Mouse (Mus musculus) kidney, adult 11 months (tissue): ENCODE data around the gene Aspa.
"Not testable (repeated sequence)": the region's sequence is repeated elsewhere in the genome, so short reads cannot be mapped to it uniquely, and the experiment has no call there.

Source experiments
- DNase-seq: peaks from one replicate; pipeline ENCODE4 v3.0.0; 2022

Aspa gene

DNA sequence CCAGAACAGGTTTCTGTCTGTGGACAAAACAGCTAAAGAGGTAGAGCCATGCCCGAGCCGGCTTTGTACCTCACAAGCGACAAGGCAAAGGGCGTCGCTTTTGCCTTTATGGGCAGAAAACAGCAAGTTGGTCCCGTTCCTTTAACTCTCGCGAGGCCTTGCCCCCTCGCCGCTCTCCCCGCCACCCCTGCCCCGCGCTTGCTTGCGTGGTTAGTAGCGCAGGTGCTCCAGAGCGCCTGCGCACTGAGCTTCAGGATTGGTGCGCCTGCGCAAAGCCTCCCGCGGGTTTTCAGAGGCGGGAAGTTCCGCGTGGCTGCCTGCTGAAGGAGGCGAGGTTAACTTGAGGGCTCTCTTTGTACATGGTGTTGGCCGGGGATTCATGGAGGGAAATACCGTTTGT, at the start of gene Aspa, which contains the start of the genes Gm49340 and Spata22:
TSS of gene Aspa (minus strand) at position 155 of the 400 bp plus-strand sequence.
TSS of gene Gm49340 (plus strand) at position 300 of the 400 bp plus-strand sequence.
TSS of gene Spata22 (plus strand) at position 300 of the 400 bp plus-strand sequence.
- no peak for DNase-seq

GRCm38 (mm10) chr11:73370946-73371345, 41.5 kb upstream of the Aspa start, which contains the start of gene Olfr376:
Gene Olfr376, plus strand, starts transcription at chr11:73371246.
- no peak for DNase-seq

- DNase-seq = no peak
Observed at GRCm38 (mm10) chr11:73350483-73350882, 21.1 kb upstream of the Aspa start, which contains the start of gene Olfr20. Gene Olfr20, plus strand, starts transcription at chr11:73350783.

- DNase-seq = no peak
Observed at GRCm38 (mm10) chr11:73336919-73337318, 7.5 kb upstream of the Aspa start.

DNA sequence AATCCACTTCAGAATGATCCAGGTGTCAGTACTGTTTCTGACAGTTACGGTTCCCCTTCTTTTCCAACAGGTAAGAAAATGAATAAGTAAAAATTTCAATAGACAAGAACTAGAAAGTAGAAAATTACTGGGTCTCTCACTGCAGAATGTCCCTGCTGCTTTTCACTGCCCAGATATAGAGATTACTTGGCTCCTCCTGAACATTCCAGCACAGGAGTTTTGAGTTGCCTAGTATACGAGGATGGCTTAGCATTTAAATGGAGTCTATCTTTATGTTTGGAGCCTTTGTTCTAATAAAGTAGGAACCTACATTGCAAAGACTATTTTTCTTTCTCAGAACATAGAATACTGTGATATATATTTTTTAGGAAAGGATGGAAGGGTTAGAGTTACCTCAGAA, 4.0 kb upstream of the Aspa start:
- no peak for DNase-seq

DNA sequence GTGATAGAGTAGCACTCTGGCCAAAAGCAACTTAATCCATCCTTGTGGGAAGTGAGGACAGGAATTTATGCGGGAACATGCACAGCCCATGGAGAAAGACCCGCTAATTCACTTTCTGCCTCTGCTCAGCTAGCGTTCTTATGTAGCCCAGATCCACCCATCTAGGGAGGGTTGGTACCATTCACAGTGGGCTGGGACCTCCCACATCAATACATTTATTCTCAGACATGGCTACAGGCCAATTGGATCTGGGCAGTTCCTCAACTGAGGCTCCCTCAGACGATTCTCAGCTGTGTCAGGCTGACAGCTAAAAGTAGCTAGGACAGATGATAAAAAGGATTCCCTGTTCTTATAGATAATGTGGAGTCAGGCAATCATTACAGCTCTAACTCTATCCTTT, 2.0 kb downstream of the Aspa start:
- DNase-seq = no peak

DNA sequence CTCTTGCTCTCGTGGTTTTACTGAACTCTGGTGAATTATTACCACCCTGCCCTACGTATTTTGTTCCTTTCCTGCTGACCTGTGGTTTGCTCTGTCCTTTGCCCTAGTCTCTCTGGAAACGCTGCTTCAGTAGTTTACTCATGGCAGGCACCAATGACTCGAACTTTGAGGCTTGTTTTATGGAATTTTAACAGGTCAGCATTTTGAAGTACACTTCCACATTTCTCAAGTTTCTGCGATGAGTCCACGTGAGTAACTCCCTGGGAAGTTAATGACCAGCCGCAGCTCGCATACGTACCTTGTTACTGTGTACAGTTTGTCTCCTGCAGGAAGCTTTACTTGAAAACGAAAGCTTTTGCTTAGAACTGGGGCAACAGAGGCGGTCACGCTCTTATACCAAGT, 2.9 kb downstream of the Aspa start:
- DNase-seq = peak; percentile 92

DNA sequence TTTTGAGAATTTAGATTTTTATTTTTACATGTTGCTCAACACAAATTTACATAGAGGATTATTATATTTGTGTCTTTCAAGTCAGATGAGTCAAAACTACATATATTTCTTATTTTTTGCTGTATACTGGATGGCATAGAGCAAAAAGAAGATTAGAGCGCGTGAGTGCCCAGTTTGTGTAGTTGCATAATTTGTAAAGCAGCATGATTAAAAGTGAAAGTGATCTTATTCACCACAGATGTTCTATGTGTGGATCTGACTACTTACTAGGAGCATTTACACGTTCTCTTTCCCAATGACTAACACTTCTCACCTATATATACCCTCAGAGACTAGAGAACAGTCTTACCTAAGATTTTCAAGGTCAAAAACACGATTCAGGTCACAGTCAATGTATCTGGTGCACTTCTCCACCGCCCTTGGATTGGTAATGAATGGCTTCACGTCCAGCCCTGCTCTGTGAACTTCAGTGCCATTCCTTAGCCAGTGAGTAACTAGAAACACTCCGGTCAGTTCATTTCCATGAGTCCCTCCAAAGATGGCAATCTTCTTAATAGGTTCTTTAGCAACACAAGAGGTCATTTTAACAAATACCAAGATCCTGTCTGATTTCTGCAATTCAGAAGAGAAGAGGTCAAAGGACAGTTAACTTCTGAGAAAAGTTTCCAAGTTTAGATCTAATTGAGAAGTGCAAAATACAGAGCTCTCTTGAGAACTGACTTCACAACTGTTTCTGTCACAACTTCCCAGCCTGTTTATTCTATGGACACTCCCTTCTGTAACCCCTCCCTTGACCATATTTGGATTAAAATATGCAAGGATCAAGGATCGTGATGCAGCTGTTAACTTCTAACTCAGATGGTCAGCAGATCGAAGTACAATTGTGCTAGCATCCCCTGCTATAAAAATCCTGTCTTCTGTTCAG, 5.2 kb downstream of the Aspa start:
- DNase-seq = peak; percentile 49

- DNase-seq = not testable (repeated sequence)
Observed at GRCm38 (mm10) chr11:73321064-73321463, 8.3 kb downstream of the Aspa start.

DNA sequence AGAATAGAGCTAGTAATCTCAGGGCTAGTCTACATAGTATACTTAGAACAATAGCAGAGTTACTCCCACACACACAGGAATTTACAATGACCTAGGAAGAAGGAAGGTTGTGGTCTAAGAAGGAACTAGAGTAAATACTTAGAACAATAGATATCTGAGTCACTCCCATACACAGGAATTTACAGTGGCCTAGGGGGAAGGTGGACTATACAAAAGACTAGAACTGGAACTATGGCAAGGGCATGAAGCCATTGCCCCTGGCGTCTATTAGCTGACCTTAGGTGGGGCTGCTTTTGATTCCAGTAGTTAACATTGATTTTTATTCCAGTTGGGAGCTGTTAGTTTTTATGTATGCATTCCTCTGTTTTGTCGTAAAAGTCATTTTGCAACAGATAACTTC, 10.8 kb downstream of the Aspa start:
- DNase-seq = not testable (repeated sequence)

DNA sequence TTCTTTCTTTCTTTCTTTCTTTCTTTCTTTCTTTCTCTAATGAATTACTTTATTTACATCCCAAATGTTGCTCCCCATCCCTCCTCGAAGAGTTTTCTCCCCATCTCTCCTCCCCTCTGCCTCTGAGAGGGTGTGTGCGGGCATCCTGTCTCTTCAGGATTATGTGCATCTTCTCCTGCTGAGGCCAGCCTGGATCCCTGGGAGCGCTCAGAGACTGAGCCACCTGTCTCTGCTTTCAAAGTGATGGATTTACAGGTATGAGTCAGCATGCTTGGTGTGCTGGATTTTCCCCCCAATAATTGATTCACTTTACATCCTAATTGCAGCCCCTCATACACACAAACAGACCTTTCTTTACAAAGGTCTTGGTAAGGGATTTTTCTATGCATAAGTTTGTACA, 13.4 kb downstream of the Aspa start:
- DNase-seq = no peak

GRCm38 (mm10) chr11:73303123-73303522, 26.3 kb downstream of the Aspa start:
- no peak for DNase-seq

GRCm38 (mm10) chr11:73289621-73290020, 39.8 kb downstream of the Aspa start:
- DNase-seq = no peak

- DNase-seq = no peak
Observed at GRCm38 (mm10) chr11:73284351-73284750, 45.0 kb downstream of the Aspa start.

- no peak for DNase-seq
Observed at GRCm38 (mm10) chr11:73283926-73284325, 45.5 kb downstream of the Aspa start.

GRCm38 (mm10) chr11:73283369-73283768, 46.0 kb downstream of the Aspa start:
- DNase-seq = peak; percentile 26

DNA sequence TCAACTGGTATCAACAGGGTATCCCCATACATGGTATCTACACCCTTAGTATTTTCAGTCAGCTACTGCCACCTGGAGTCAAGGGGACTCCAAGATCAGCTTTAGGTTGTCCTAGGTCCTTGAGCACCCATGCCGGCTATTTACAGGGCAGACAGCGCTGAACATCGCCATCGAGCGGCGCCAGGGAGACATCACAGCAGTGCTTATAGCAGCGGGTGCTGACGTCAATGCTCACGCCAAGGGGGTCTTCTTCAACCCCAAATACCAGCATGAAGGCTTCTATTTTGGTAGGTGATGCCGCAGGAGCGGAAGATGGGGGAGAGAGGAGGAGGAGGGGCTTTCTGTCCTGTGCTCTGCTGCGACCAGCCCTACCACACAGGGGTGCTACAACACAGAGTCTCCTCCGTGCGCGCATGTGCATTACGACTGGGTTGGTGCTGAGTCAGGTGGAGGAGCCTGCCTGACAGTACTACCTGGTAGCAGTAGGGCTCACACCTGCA, 47.8 kb downstream of the Aspa start:
- DNase-seq = peak; percentile 59

DNA sequence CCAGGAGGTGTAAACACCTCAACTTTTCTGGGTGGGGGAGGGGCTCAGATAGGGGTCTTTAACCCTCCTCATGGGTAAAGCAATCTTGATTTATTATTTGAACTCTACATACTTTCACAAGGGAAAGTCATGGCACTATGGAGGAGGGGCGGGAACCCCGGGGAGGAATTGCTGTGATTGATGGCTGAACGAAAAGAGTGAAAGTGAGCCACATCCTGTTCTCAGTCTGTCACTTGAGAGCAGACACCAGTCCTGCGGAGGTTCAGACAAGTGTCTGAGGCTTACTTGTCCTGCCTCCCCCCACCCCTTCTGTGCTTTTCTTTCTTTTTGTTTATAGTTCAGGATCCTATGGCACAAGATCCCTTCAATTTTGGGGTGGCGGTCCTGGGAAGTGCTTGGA, 48.7 kb downstream of the Aspa start:
- DNase-seq = no peak

- no peak for DNase-seq
Observed at GRCm38 (mm10) chr11:73274821-73275220, 54.6 kb downstream of the Aspa start.

DNA sequence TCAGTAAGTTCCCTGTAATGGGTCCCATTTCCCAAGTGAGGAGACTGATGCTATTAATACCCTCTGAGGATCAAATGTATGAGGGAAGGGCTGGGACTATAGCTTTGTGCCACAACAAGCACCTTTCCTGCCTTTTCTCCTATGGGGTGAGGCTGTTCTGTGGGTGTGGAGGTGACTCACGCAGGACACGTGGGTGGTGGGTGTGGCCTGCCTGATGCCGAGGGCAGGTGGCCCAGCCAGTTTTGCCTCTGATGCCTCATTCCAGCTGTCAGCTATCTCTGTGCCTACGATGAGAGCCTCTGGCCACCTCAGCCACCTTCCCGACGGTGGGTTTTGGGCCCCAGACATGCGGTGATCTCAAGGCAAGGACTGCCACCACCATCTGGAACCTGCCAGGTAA, 62.1 kb downstream of the Aspa start, which contains the start of gene Trpv3:
TSS of gene Trpv3 (plus strand) at position 122 of the 400 bp plus-strand sequence.
- DNase-seq = no peak

DNA sequence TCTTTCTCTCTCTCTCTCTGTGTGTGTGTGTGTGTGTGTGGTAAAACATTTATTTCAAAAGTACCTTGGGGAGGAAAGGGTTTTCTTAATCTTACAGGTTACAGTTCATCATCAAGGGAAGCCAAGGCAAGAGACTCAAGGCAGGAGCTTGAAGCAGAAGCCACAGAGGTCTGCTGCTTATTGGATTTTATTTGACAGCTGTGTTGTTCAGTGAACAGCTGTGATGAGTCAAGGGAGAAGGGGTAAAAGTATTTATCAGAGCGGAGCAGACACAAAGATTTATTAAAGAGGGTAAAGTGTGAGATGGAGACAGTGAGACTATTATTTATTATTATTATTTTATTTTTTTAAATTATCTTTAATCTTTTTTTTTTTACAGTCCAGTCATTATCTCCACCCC, 68.0 kb downstream of the Aspa start:
- no peak for DNase-seq

- no peak for DNase-seq
Observed at GRCm38 (mm10) chr11:73260457-73260856, 68.9 kb downstream of the Aspa start.

GRCm38 (mm10) chr11:73258664-73259063, 70.7 kb downstream of the Aspa start:
- no peak for DNase-seq

GRCm38 (mm10) chr11:73257362-73257945, 71.9 kb downstream of the Aspa start:
- DNase-seq = no peak
